Mouse (Mus musculus): ENCODE measurements around the gene Tex26.

- TF ChIP-seq POLR2A (IDR thresholded peaks at IDR 0.05; ENCODE audit: extremely low read depth, insufficient read depth, low read length) = no peak
- no peak for TF ChIP-seq CTCF (IDR thresholded peaks at IDR 0.05; ENCODE audit: low read depth, low read length)
Measured at GRCm38 (mm10) chr5:149412194-149412575, 27.3 kb upstream of the Tex26 start.
